Mouse (Mus musculus) adrenal gland, postnatal 4 days (tissue): ENCODE results near the gene Cpn1. TPM values are rescaled to one million over a fixed set of nuclear protein-coding genes. Genes with fewer than 3 reads are reported as not detected.

Experiments
- DNase-seq, 2 experiments: peaks; one replicate each; pipeline ENCODE4 v3.0.0; 2021 to 2022; ENCODE audit warnings: low spot score in 2 of 2, mixed read lengths in 2 of 2
- long read RNA-seq, 2 experiments: library from polyadenylated mRNA; stranded (forward); transcript quantifications; one replicate each; pipeline ENCODE4 v2.0.0; 2021
- total RNA-seq, 2 experiments: library from RNA; stranded (reverse); gene quantifications; 2 replicates each; pipeline ENCODE4 v1.2.3; 2021

Cpn1 gene
- 10 to 100 TPM; 15.0 to 17.9 TPM for total RNA-seq
- long read RNA-seq, experiment 1, transcript Cpn1-201 (9 exons, 1,828 nt): major isoform, 17 of 20 reads
- long read RNA-seq, experiment 1, partial matches to known transcripts: 2 of 20 reads
- long read RNA-seq, experiment 1, other reads (novel, unspliced or antisense): 1 of 20 reads
- long read RNA-seq, experiment 2, transcript Cpn1-201 (9 exons, 1,828 nt): major isoform, 14 of 17 reads
- long read RNA-seq, experiment 2, partial matches to known transcripts: 2 of 17 reads
- long read RNA-seq, experiment 2, other reads (novel, unspliced or antisense): 1 of 17 reads

GRCm38 (mm10) chr19:43986069-43986794 lies at the start of gene Cpn1:
Gene Cpn1 (minus strand): TSS chr19:43986556.
- DNase-seq: no peak

- DNase-seq: no peak
These were observed 47.0 kb upstream of the Cpn1 start for GRCm38 (mm10) chr19:44033396-44033795.

- no peak for DNase-seq
These were observed 45.8 kb upstream of the Cpn1 start for GRCm38 (mm10) chr19:44032046-44032744.

- no peak for DNase-seq
These were observed 43.7 kb upstream of the Cpn1 start for GRCm38 (mm10) chr19:44030024-44030423.

GRCm38 (mm10) chr19:44028972-44029371 lies 42.6 kb upstream of the Cpn1 start, which contains the start of gene Cyp2c23:
Gene Cyp2c23 (minus strand): TSS chr19:44029208.
- no peak for DNase-seq

GRCm38 (mm10) chr19:44026956-44027530 lies 40.7 kb upstream of the Cpn1 start:
- DNase-seq: no peak

- DNase-seq: no peak
These were observed 38.7 kb upstream of the Cpn1 start for GRCm38 (mm10) chr19:44024921-44025585.

- DNase-seq: no peak
These were observed 36.7 kb upstream of the Cpn1 start for GRCm38 (mm10) chr19:44023066-44023465.

GRCm38 (mm10) chr19:44021502-44021901 lies 35.1 kb upstream of the Cpn1 start:
- peak in 1 of 2 experiments; percentile 14 for DNase-seq

- no peak for DNase-seq
These were observed 33.4 kb upstream of the Cpn1 start for GRCm38 (mm10) chr19:44019739-44020138.

- no peak for DNase-seq
These were observed 27.5 kb upstream of the Cpn1 start for GRCm38 (mm10) chr19:44013862-44014261.

- no peak for DNase-seq
These were observed 22.4 kb upstream of the Cpn1 start for GRCm38 (mm10) chr19:44008784-44009183.

- DNase-seq: no peak
These were observed 20.8 kb upstream of the Cpn1 start for GRCm38 (mm10) chr19:44007186-44007585.

- no peak for DNase-seq
These were observed 18.7 kb upstream of the Cpn1 start for GRCm38 (mm10) chr19:44005025-44005424.

GRCm38 (mm10) chr19:44004261-44004660 lies 17.9 kb upstream of the Cpn1 start:
- DNase-seq: no peak

- DNase-seq: no peak
These were observed 14.4 kb upstream of the Cpn1 start for GRCm38 (mm10) chr19:44000720-44001119.

- no peak for DNase-seq
These were observed 13.7 kb upstream of the Cpn1 start for GRCm38 (mm10) chr19:44000061-44000460.

- DNase-seq: no peak
These were observed 12.6 kb upstream of the Cpn1 start for GRCm38 (mm10) chr19:43998802-43999527.

- no peak for DNase-seq
These were observed 11.7 kb upstream of the Cpn1 start for GRCm38 (mm10) chr19:43998101-43998500.

GRCm38 (mm10) chr19:43995427-43995826 lies 9.1 kb upstream of the Cpn1 start:
- DNase-seq: no peak
